1 mouse cellular context compared by ENCODE assay signal in the genomic region with DNA sequence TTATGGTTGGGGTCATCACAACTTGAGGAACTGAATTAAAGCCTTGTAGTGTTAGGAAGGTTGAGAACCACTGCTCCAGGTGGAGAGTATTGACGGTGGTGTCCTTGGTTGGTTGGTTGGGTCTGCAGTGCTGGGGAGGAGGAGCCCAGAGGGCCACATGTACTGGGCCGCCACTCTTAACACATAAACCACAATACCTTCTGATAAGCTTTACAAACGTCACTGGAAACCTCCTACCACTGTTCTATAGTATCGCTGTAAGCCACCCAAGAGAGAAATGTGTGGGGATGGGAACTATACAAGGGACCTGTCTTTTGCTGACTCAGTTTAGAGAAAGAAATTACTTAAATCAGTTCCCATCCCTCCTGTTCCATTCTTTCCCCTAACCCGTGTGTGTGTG.
TF ChIP-seq lines count a peak whose summit lies in the region.

No protein-coding gene starts in this region.

TF ChIP-seq in MEL, 35 proteins besides CTCF, POLR2A, EP300 and RAD21 (continued from another document):
- no peak for TF ChIP-seq USF1 (IDR thresholded peaks at IDR 0.05; ENCODE audit: low read depth, low read length)
- no peak for TF ChIP-seq BHLHE40 (IDR thresholded peaks at IDR 0.05; ENCODE audit: borderline replicate concordance, low read depth, low read length)
TF ChIP-seq in MEL: peak in this region for 0.
